Mouse (Mus musculus): ENCODE measurements around the gene Rln1.
A peak's percentile ranks its signal among the peaks of the same experiment; 100 is the strongest.

Rln1 gene

GRCm38 (mm10) chr19:29334068-29334745 is at the start of gene Rln1:
Gene Rln1, minus strand, starts transcription at chr19:29334670.
- DNase-seq (ENCODE audit: low spot score in 2 of 2): no peak

- DNase-seq (ENCODE audit: low spot score in 2 of 2): no peak
Observed at GRCm38 (mm10) chr19:29383368-29383767, 48.9 kb upstream of the Rln1 start.

- no peak for DNase-seq (ENCODE audit: low spot score in 2 of 2)
Observed at GRCm38 (mm10) chr19:29379839-29380603, 45.6 kb upstream of the Rln1 start.

DNA sequence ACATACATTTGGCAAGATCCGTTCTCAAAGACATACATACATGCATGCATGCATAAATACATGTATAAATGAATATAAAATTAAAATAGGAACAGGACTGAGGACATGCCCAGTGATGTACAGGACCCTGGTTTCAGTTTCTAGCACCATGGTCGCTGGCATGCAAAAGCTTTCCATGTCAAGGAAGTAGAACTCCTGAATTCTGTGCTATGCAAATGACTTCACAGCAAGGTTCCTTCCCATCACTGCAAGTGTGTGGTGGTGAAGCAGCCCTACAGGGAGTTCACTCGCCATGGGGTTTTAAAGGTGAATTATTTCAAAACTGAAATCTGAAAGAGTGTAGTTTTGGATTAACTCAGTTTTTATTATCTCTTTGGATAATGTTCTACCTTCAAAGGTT is 41.9 kb upstream of the Rln1 start:
- no peak for DNase-seq (ENCODE audit: low spot score in 2 of 2)

GRCm38 (mm10) chr19:29374947-29375346 is 40.5 kb upstream of the Rln1 start:
- DNase-seq (ENCODE audit: low spot score in 2 of 2): no peak

DNA sequence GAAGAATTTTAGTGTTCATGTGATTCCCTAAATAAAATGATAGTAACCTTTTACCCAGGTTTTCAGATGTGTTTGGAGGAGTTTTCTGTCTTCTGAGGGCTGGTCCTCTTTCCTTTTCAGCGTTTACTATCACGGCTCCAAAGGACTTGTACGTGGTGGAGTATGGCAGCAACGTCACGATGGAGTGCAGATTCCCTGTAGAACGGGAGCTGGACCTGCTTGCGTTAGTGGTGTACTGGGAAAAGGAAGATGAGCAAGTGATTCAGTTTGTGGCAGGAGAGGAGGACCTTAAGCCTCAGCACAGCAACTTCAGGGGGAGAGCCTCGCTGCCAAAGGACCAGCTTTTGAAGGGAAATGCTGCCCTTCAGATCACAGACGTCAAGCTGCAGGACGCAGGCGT is 39.0 kb upstream of the Rln1 start:
- no peak for DNase-seq (ENCODE audit: low spot score in 2 of 2)

- no peak for DNase-seq (ENCODE audit: low spot score in 2 of 2)
Observed at GRCm38 (mm10) chr19:29372621-29373020, 38.2 kb upstream of the Rln1 start.

GRCm38 (mm10) chr19:29372138-29372537 is 37.7 kb upstream of the Rln1 start:
- DNase-seq (ENCODE audit: low spot score in 2 of 2): no peak

- no peak for DNase-seq (ENCODE audit: low spot score in 2 of 2)
Observed at GRCm38 (mm10) chr19:29371284-29372081, 37.0 kb upstream of the Rln1 start.

- DNase-seq (ENCODE audit: low spot score in 2 of 2): no peak
Observed at GRCm38 (mm10) chr19:29370545-29371283, 36.2 kb upstream of the Rln1 start.

DNA sequence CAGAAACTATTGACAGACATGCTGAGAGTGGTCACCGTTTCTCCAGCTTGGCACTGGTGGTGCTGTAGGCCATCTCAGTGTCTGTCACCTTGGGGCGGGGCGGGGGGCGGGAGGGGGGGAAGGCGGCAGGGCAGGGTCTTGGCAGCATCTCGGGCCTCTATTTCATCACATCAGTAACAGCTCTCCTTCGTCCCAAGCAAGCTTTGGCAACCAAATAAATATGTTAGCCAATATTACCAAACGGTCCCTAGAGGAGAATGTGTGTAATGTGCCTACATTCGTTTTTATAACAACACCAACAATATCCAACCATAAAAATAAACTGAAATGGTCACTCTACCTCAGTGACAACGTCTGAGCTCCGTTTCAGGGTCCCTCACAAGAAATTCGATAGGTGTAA is 35.6 kb upstream of the Rln1 start:
- DNase-seq (ENCODE audit: low spot score in 2 of 2): no peak

GRCm38 (mm10) chr19:29368671-29369309 is 34.3 kb upstream of the Rln1 start:
- peak in 1 of 2 experiments; percentile 41 for DNase-seq (ENCODE audit: low spot score in 2 of 2)

- DNase-seq (ENCODE audit: low spot score in 2 of 2): no peak
Observed at GRCm38 (mm10) chr19:29368041-29368440, 33.6 kb upstream of the Rln1 start.

DNA sequence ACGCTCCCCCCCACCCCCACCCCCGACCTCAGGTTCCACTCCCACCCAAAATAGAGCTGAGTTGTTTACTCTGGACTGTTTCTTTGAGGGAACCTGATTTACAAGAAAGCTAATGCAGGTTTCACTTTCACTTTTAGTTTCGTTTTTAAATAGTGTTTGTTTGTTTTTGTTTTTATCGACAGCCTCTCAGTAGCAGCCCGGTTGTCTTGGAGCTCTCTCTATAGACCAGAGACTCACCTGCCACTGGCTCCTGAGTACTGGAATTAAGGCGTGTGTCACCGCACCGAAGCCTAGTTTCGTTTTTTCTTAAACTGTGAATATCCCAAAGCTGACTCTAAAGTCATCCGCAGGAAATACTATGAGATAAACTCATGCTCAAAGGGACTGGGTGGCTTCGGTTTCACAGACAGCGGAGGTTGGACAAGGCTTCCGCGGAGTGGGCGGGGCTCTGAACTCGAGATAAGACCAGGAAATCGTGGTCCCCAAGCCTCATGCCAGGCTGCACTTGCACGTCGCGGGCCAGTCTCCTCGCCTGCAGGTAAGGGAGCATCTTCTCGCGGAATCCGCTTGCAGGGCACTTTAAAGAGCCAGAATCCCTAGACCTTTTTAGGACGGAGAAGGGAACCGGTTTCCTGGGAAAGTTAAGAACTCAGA is 32.6 kb upstream of the Rln1 start, which contains the start of the genes Plgrkt and Cd274:
Plgrkt (minus strand) TSS at position 422 of the 654 bp plus-strand sequence.
Cd274 (plus strand) TSS at position 487 of the 654 bp plus-strand sequence.
- DNase-seq (ENCODE audit: low spot score in 2 of 2): peak; percentile 93 to 94

GRCm38 (mm10) chr19:29366226-29366968 is 31.9 kb upstream of the Rln1 start:
- DNase-seq (ENCODE audit: low spot score in 2 of 2): peak in 1 of 2 experiments; percentile 38

DNA sequence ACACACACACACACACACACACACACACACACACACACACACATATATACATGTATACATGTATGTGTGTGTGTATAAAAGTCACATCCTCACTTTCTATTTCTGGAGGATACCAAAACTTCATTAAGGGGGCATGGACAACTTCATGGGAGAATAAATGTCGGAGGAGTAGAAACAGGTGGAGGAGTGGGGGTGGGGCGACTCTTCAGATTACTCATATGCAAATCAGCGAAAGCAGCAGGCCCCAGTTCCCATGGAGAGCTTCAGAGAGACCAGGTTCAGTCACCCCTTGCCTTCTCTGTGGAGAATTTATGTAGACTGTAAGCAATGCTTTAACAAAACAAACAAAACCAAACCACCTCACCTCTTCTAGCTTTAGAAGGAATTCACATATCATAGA is 30.6 kb upstream of the Rln1 start:
- peak; percentile 64 to 71 for DNase-seq (ENCODE audit: low spot score in 2 of 2)

DNA sequence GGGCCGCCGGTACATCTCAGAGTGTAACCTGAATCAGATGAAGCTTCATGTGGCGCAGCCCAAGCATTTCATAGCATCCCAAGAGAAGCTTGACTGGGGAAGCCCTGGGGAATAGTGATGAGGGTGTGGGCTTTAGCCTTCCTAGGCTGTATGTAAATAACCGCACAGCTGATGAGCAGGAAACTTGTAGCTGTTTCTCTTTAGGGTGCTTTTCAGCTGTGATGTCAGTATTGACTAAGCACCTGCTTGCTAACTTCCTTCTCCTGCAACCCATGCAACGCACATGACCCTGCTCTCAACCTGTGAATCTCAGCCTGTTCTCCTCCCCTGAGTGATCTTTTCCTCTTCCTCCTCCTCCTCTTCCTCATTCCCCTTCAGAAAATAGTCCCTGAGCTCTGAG is 29.6 kb upstream of the Rln1 start:
- peak; percentile 79 to 80 for DNase-seq (ENCODE audit: low spot score in 2 of 2)

- no peak for DNase-seq (ENCODE audit: low spot score in 2 of 2)
Observed at GRCm38 (mm10) chr19:29363557-29363956, 29.1 kb upstream of the Rln1 start.

- DNase-seq (ENCODE audit: low spot score in 2 of 2): no peak
Observed at GRCm38 (mm10) chr19:29362173-29362930, 27.9 kb upstream of the Rln1 start.
